Mouse (Mus musculus): ENCODE data around the gene Grin2b. TPM values are rescaled to one million over a fixed set of nuclear protein-coding genes. Genes with fewer than 3 reads are reported as not detected.

The Grin2b gene
- 22.3 and 46.3 TPM in 2 replicates for polyA plus RNA-seq (2014; fragmentation: Nextera tagmentation; extraction: Ambion mirVana)

DNA sequence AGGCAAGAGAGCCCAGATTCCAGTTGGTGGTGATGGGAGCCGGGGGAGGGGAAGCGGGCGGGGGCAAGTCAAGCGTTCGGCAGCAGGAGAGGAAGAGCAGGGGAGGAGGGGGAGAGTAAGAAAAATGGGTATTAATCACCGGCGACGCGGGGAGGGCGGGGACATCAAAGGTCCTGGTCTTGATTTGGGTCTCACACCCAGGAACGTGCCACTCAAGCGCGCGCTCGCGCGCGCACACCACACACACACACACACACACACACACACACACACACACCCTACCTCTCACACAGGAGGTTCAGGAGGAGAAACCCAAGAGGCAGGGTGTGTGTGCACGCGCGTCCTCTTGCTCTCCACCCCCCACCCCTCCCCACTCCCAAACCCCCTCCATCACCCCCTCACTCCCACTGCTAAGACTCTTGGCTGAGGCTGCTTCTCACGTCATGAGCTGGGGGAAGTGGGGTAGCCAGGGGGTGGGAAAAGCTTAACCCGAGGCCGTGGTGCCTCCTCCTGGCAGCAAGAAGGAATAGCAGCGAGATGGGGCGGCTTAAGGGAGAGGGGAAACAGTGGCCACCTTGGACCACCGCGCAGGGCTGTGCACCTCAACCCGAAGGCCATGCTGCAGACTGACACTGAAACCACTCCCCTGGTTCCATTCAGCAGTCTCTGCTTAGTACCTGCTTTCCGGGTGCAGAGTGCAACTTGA is at the start of gene Grin2b:
TSS of gene Grin2b (minus strand) at position 321 of the 706 bp plus-strand sequence.
- peaks cover 8% of the 10 kb centered on the region; the same call in 1 of the 2 replicates for H3K27me3 ChIP-seq (replicated peaks; ENCODE audit: control insufficient read depth, insufficient read depth, low read length)
- no peaks in the 10 kb centered on the region for H3K9me3 ChIP-seq (replicated peaks; ENCODE audit: control insufficient read depth, low read length)
- peak within 1 kb of the TSS; percentile 85 for H3K27ac ChIP-seq (ENCODE audit: low read depth, low read length)
- H3K9ac ChIP-seq (ENCODE audit: low read length): peak within 1 kb of the TSS; percentile 75
- peak within 1 kb of the TSS; percentile 90 for H3K4me2 ChIP-seq (ENCODE audit: low read length)
- H3K4me1 ChIP-seq (ENCODE audit: control insufficient read depth, insufficient read depth, low read length): peaks cover 3% of the 10 kb centered on the region; the same call in 1 of the 2 replicates
- peak; percentile 88 for ATAC-seq
- 2% methylated on average over 25 of the region's 30 CpGs for WGBS
- no peaks in the 10 kb centered on the region for H3K36me3 ChIP-seq (ENCODE audit: control insufficient read depth, insufficient read depth, low read length)
- peak; percentile 92 for DNase-seq (ENCODE audit: low spot score)
- peak within 1 kb of the TSS; percentile 61 for H3K4me3 ChIP-seq (ENCODE audit: low read depth, low read length)

- 86% methylated on average over 3 of the region's 3 CpGs for WGBS
- Histone ChIP-seq H3K4me1 (ENCODE audit: control insufficient read depth, insufficient read depth, low read length) (no peaks in the 10 kb centered on the region), H3K36me3 (ENCODE audit: control insufficient read depth, insufficient read depth, low read length) (no peaks in the 10 kb centered on the region), H3K4me2 (ENCODE audit: low read length) (no peak overlapping the region), H3K4me3 (ENCODE audit: low read depth, low read length) (no peak overlapping the region), H3K27me3 (replicated peaks; ENCODE audit: control insufficient read depth, insufficient read depth, low read length) (no peaks in the 10 kb centered on the region), H3K27ac (ENCODE audit: low read depth, low read length) (no peak overlapping the region), H3K9me3 (replicated peaks; ENCODE audit: control insufficient read depth, low read length) (no peaks in the 10 kb centered on the region), H3K9ac (ENCODE audit: low read length) (no peak overlapping the region)
- DNase-seq (ENCODE audit: low spot score): no peak
- ATAC-seq: no peak
These were observed 48.6 kb upstream of the Grin2b start for GRCm38 (mm10) chr6:136221894-136222293.

GRCm38 (mm10) chr6:136210442-136210841 is 37.1 kb upstream of the Grin2b start:
- 46% methylated on average over 3 of the region's 3 CpGs for WGBS
- H3K9ac ChIP-seq (ENCODE audit: low read length): no peak overlapping the region
- H3K36me3 ChIP-seq (ENCODE audit: control insufficient read depth, insufficient read depth, low read length): no peaks in the 10 kb centered on the region
- no peak overlapping the region for H3K27ac ChIP-seq (ENCODE audit: low read depth, low read length)
- H3K27me3 ChIP-seq (replicated peaks; ENCODE audit: control insufficient read depth, insufficient read depth, low read length): no peaks in the 10 kb centered on the region
- H3K4me1 ChIP-seq (ENCODE audit: control insufficient read depth, insufficient read depth, low read length): no peaks in the 10 kb centered on the region
- ATAC-seq: no peak
- peak; percentile 1 for DNase-seq (ENCODE audit: low spot score)
- H3K9me3 ChIP-seq (replicated peaks; ENCODE audit: control insufficient read depth, low read length): no peaks in the 10 kb centered on the region
- no peak overlapping the region for H3K4me2 ChIP-seq (ENCODE audit: low read length)
- no peak overlapping the region for H3K4me3 ChIP-seq (ENCODE audit: low read depth, low read length)

DNA sequence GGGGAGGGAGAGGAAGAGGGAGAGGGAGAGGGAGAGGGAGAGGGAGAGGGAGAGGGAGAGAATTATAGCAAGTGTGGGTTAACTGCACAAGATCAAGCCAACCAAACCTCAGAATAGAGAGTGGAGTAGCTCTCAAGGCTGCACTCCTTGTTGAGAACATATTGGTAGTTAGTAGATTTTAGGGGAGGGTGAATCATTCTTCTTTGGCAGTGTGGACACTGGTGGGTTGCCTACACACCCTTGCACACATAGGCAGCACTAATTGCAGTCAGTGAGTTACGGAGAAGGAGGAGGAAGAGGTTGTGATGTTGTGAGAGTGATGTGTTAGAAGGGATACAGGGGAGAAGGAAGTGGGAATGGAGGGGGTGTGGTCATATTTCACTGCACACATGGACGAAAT is 26.5 kb upstream of the Grin2b start:
- 84% methylated on average over 2 of the region's 2 CpGs for WGBS
- ATAC-seq: no peak
- Histone ChIP-seq H3K4me2 (ENCODE audit: low read length) (no peak overlapping the region), H3K27ac (ENCODE audit: low read depth, low read length) (no peak overlapping the region), H3K36me3 (ENCODE audit: control insufficient read depth, insufficient read depth, low read length) (no peaks in the 10 kb centered on the region), H3K9ac (ENCODE audit: low read length) (no peak overlapping the region), H3K9me3 (replicated peaks; ENCODE audit: control insufficient read depth, low read length) (no peaks in the 10 kb centered on the region), H3K27me3 (replicated peaks; ENCODE audit: control insufficient read depth, insufficient read depth, low read length) (no peaks in the 10 kb centered on the region), H3K4me1 (ENCODE audit: control insufficient read depth, insufficient read depth, low read length) (no peaks in the 10 kb centered on the region), H3K4me3 (ENCODE audit: low read depth, low read length) (no peak overlapping the region)
- DNase-seq (ENCODE audit: low spot score): no peak

DNA sequence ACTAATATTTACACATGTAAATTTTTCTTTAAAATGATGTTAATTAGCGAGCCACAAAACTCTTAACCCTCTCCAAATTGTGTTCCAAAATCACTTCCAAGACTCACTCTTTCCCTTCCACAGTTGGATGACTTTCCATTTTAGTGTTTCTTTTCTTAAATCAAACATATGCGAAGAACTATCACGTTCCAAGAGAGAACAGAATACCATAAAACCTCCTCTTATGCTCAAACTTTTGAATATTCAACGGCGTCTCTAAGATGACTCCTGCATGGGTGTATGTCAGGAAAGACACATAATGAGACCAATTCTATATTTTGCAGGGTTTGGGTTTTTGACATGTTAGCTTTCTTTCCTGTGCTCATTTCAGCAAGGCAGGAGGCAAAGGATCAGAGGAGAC is 21.3 kb upstream of the Grin2b start:
- 87% methylated on average over 5 of the region's 5 CpGs for WGBS
- DNase-seq (ENCODE audit: low spot score) (no peak), ATAC-seq (no peak)
- H3K27ac ChIP-seq (ENCODE audit: low read depth, low read length): no peak overlapping the region
- no peak overlapping the region for H3K4me3 ChIP-seq (ENCODE audit: low read depth, low read length)
- no peak overlapping the region for H3K4me2 ChIP-seq (ENCODE audit: low read length)
- H3K27me3 ChIP-seq (replicated peaks; ENCODE audit: control insufficient read depth, insufficient read depth, low read length): no peaks in the 10 kb centered on the region
- no peaks in the 10 kb centered on the region for H3K4me1 ChIP-seq (ENCODE audit: control insufficient read depth, insufficient read depth, low read length)
- H3K9me3 ChIP-seq (replicated peaks; ENCODE audit: control insufficient read depth, low read length): no peaks in the 10 kb centered on the region
- H3K9ac ChIP-seq (ENCODE audit: low read length): no peak overlapping the region
- H3K36me3 ChIP-seq (ENCODE audit: control insufficient read depth, insufficient read depth, low read length): no peaks in the 10 kb centered on the region

DNA sequence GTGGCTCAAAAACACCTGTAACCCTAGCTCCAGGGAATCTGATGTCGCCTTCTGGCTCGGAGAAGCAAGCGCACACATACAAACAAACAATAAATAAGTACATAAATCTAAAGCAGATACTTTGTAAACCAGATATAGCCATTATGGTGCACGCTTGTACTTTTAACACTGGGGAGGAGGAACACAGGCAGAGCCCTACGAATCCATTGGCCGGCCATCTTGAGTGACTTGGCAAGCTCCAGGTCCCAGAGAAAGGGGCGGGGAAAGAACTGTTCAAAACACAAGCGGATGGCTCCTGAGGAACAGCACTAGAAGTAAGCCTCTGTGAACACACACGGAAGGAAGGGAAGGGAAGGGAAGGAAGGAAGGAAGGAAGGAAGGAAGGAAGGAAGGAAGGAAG is 4.8 kb upstream of the Grin2b start:
- no peak overlapping the region for H3K9ac ChIP-seq (ENCODE audit: low read length)
- H3K36me3 ChIP-seq (ENCODE audit: control insufficient read depth, insufficient read depth, low read length): no peaks in the 10 kb centered on the region
- H3K27ac ChIP-seq (ENCODE audit: low read depth, low read length): no peak overlapping the region
- H3K4me1 ChIP-seq (ENCODE audit: control insufficient read depth, insufficient read depth, low read length): no peaks in the 10 kb centered on the region
- 86% methylated on average over 9 of the region's 9 CpGs for WGBS
- ATAC-seq (no peak), DNase-seq (ENCODE audit: low spot score) (no peak)
- H3K9me3 ChIP-seq (replicated peaks; ENCODE audit: control insufficient read depth, low read length): no peaks in the 10 kb centered on the region
- no peaks in the 10 kb centered on the region for H3K27me3 ChIP-seq (replicated peaks; ENCODE audit: control insufficient read depth, insufficient read depth, low read length)
- H3K4me3 ChIP-seq (ENCODE audit: low read depth, low read length): no peak overlapping the region
- H3K4me2 ChIP-seq (ENCODE audit: low read length): no peak overlapping the region

- Histone ChIP-seq H3K9ac (ENCODE audit: low read length) (peak overlapping the region; percentile 75), H3K27ac (ENCODE audit: low read depth, low read length) (peak overlapping the region; percentile 85), H3K36me3 (ENCODE audit: control insufficient read depth, insufficient read depth, low read length) (no peaks in the 10 kb centered on the region), H3K27me3 (replicated peaks; ENCODE audit: control insufficient read depth, insufficient read depth, low read length) (peaks cover 8% of the 10 kb centered on the region; the same call in 1 of the 2 replicates), H3K4me1 (ENCODE audit: control insufficient read depth, insufficient read depth, low read length) (peaks cover 3% of the 10 kb centered on the region; the same call in 1 of the 2 replicates), H3K9me3 (replicated peaks; ENCODE audit: control insufficient read depth, low read length) (no peaks in the 10 kb centered on the region), H3K4me2 (ENCODE audit: low read length) (peak overlapping the region; percentile 90), H3K4me3 (ENCODE audit: low read depth, low read length) (peak overlapping the region; percentile 61)
- ATAC-seq (peak; percentile 35; the same call in 1 of the 2 replicates), DNase-seq (ENCODE audit: low spot score) (peak; percentile 68)
- WGBS: under 1% methylated on average over 15 of the region's 15 CpGs
These were observed 515 bp downstream of the Grin2b start for GRCm38 (mm10) chr6:136172801-136173190.

DNA sequence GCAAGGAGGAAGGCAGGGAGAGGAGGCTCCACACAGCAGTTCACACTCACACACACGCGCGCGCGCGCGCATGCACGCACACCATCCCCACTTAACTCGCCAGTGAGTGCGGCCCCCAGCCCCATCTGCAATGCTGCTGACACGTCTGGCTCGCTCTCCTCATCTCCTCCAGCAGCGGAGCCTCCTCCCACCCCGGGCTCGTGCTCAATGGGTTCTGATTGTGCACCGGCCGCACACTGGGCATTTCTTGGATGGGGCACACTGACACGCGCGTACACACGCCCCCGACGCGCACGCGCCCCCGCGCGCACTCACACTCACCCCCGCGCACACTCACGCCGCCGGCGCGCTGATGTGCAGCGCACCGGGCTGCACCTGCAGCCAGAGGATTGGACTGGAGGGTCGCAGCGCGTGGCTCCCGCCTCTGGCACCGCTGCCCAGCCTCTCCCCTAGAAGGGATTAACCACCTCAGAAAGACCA is 1.1 kb downstream of the Grin2b start:
- Histone ChIP-seq H3K36me3 (ENCODE audit: control insufficient read depth, insufficient read depth, low read length) (no peaks in the 10 kb centered on the region), H3K27ac (ENCODE audit: low read depth, low read length) (peak overlapping the region; percentile 85), H3K9ac (ENCODE audit: low read length) (peak overlapping the region; percentile 75), H3K9me3 (replicated peaks; ENCODE audit: control insufficient read depth, low read length) (no peaks in the 10 kb centered on the region), H3K4me2 (ENCODE audit: low read length) (peak overlapping the region; percentile 90), H3K4me1 (ENCODE audit: control insufficient read depth, insufficient read depth, low read length) (peaks cover 3% of the 10 kb centered on the region; the same call in 1 of the 2 replicates), H3K4me3 (ENCODE audit: low read depth, low read length) (peak overlapping the region; percentile 61), H3K27me3 (replicated peaks; ENCODE audit: control insufficient read depth, insufficient read depth, low read length) (peaks cover 8% of the 10 kb centered on the region; the same call in 1 of the 2 replicates)
- DNase-seq (ENCODE audit: low spot score): peak; percentile 87
- ATAC-seq: peak; percentile 76
- WGBS: under 1% methylated on average over 43 of the region's 43 CpGs

DNA sequence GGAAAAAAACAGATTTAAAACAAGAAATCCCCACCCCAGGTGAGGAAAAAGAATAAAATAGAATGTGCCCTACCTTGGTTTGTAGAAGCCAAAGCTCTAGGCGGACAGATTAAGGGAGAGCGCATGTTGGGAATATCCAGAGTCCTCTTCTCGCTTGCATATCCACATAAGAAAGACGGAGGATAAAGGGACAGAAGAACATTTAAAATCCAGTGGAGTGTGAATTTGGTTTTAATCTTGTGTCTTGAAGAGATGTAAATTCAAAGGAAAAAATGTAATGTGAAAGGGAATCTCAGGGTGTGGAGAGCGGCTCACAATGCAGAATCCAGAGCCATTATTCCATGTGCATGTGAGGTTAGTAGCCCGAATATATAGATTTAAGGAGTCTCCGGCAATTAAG is 2.0 kb downstream of the Grin2b start:
- no peak for ATAC-seq
- Histone ChIP-seq H3K36me3 (ENCODE audit: control insufficient read depth, insufficient read depth, low read length) (no peaks in the 10 kb centered on the region), H3K4me2 (ENCODE audit: low read length) (peak overlapping the region; percentile 90), H3K27ac (ENCODE audit: low read depth, low read length) (no peak overlapping the region; the same call in 1 of the 2 replicates), H3K9me3 (replicated peaks; ENCODE audit: control insufficient read depth, low read length) (no peaks in the 10 kb centered on the region), H3K4me1 (ENCODE audit: control insufficient read depth, insufficient read depth, low read length) (peaks cover 3% of the 10 kb centered on the region; the same call in 1 of the 2 replicates), H3K9ac (ENCODE audit: low read length) (peak overlapping the region; percentile 75), H3K27me3 (replicated peaks; ENCODE audit: control insufficient read depth, insufficient read depth, low read length) (peaks cover 8% of the 10 kb centered on the region; the same call in 1 of the 2 replicates), H3K4me3 (ENCODE audit: low read depth, low read length) (peak overlapping the region; percentile 61)
- DNase-seq (ENCODE audit: low spot score): peak; percentile 19
- WGBS: 14% methylated on average over 7 of the region's 7 CpGs

Data from forebrain, embryonic 14.5 days (tissue).